Mouse (Mus musculus): ENCODE measurements around the gene Psmd8.
"Not testable (repeated sequence)": the region's sequence is repeated elsewhere in the genome, so short reads cannot be mapped to it uniquely, and the experiment has no call there.

The Psmd8 gene

DNA sequence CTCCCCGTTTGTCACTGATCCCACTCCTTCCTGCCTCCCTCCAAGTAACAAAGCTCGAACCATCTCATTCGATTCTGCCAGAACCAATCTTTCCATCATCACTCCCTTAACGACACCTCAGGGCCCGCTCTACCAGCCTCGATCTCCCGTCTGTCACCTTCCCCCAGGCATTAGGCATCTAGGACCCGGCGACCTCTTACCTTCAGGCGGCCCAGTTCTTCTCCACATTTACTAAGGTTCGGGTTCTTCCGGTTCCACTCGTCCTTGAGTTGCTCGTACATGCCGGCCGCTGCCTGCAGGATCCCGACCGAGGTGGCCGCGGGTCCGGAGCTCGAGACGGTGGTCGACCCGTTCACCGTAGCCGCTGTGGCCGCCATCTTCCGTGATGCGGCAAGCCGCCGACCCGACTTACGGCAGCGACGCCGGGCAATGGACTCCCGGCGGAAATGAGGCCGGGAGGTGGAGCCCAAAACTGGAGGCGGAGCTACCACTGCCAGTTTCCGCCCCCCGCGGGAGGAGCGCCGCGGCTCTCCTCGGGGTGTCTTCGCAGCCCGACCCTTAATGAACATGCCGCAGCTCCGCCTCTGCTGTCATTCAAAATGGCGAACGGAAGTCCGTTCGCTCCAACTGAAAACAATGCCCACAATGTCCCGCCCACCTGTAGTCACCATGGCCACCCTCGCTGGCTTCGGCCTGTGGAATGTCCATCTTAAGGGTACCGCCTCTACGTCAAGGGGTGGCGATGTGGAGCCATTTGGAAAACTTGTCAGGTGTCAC lies at the start of gene Psmd8:
Gene Psmd8, minus strand, starts transcription at position 625 of the 777 bp plus-strand sequence.
- DNase-seq (ENCODE audit: low spot score in 2 of 2), result peak; percentile 90 to 93

DNA sequence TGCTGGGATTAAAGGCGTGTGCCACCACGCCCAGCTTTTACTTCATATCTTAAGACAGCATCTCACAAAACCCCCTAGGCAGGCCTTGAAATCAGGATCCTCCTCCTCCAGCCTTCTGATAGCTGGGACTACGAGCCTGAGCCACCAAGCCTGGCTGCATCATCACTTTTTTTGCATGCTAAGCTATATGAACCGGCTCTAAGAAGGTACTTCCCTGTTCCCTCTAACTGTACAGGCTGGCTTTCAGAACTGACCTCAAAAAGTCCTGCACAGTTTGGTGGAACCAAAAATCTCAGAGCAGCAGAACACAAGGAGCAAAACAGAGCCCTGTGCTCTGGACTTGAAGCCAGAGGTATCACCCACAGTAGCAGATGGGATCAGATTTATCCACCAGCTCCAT lies 47.7 kb upstream of the Psmd8 start:
- DNase-seq (ENCODE audit: low spot score in 2 of 2), result no peak

DNA sequence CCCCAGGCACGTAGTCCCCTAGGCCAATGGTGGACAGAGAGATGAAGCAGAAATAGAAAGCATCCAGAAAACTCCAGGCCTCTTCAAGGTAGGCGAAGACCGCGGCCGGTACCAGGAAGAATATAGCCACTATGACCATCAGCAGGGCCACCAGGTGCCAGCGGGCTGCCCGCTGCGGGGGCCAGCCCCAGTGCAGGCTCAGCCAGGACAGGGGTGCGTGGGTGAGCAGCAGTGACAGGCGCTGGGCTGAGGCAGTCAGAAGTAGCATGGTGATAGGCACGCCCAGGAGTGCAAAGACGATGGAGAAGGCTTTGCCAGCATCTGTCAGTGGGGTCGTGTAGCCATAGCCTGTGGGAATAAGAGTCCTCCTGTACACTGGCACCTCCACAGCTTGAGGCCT lies 45.0 kb upstream of the Psmd8 start:
- no peak for DNase-seq (ENCODE audit: low spot score in 2 of 2)

DNA sequence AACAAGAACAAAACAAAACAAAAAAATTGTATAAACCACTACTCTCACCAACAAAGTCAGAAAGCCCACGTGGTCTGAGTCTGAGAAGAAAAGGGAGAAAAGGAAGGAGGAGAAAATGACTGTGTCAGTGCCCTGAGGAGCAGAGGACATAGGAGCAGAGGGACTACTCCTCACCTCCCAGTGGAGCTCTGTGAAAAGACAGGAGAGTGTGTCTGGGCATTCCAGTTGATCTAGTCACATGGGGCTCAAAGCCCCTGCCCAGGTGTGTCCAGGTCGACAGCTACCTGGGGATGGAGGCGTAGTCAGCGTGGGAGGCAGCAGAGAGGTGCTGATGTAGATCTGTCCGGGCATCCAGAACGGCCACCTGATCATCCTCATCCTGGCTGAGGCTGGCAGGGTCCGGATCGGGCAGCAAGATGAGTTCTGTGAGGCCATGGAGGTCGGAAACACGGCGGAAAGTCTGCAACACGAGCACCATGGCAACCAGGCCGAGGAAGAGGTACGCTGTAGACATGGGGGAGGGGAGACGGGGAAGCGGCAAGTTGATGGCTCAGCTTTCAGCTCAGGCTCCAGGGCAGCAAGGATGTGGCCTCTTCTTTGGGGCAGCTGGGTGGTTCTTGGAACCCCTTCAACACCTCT lies 44.4 kb upstream of the Psmd8 start:
- DNase-seq (ENCODE audit: low spot score in 2 of 2), result no peak

DNA sequence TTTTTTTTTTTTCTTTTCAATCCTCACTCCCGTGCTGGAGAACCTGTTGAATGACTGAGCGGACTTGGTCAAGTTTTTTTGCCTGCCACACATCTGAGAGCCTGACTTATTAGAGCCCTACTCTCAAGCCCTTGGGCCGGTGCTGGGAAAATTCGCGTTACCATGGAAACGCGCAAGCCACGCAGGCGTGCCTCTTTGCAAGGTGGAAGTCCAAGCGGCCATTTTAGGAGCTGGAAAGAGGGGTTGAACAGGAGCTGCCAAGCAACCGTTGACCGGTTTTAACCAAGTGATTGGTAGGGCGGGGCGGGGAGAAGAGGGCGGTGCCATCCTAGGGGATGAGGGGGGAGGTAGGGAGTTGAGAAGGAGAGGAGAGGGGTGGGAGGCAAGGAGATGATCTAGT lies 34.3 kb upstream of the Psmd8 start:
- DNase-seq (ENCODE audit: low spot score in 2 of 2), result no peak

- DNase-seq (ENCODE audit: low spot score in 2 of 2), result no peak
These were observed 33.7 kb upstream of the Psmd8 start for GRCm38 (mm10) chr7:29214236-29214635.

DNA sequence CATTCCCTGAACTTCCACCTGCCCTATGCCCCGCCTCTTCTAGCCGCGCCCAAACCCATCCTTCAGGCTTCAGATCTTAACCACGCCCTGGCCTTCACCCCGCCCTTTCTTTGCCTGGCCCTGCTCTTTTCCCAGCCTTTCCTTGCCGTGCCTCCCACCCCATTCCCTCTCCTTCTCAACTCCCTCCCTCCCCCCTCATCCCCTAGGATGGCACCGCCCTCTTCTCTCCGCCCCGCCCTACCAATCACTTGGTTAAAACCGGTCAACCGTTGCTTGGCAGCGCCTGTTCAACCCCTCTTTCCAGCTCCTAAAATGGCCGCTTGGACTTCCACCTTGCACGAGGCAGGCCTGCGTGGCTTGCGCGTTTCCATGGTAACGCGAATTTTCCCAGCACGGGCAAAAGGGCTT lies 33.2 kb upstream of the Psmd8 start, which contains the start of gene Catsperg1:
Gene Catsperg1, minus strand, starts transcription at position 361 of the 408 bp plus-strand sequence.
- DNase-seq (ENCODE audit: low spot score in 2 of 2), result no peak

DNA sequence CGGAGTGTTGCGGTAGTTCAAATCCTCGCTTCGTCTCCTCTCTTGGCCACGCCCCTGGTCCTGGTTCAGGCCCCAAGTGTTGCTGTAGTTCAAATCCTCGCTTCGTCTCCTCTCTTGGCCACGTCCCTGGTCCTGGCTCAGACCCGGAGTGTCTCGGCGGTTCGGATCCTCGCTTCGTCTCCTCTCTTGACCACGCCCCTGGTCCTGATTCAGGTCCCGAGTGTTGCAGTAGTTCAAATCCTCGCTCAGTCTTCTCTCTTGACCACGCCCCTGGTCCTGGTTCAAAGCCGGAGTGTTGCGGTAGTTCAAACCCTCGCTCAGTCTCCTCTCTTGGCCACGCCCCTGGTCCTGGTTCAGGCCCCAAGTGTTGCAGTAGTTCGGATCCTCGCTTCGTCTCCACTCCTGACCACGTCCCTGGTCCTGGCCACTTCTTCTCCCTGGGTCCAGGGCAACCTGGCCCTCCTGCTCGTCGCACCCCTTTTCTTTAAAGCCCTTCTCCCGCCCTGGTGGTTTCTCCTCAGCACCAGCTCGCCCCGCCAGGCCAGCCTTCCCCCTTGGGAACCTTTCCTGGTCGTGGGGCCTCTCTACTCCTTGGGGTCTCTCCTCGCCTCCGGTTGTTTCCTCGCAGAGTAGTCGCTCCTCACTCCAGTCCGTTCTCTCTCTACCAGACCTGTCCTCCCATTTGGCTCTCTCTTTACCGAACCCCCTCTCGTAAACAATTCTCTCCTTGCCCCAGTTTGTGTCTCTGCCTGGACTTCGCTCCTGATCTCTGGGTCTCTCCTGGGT lies 32.5 kb upstream of the Psmd8 start:
- DNase-seq (ENCODE audit: low spot score in 2 of 2), result not testable (repeated sequence)

- no peak for DNase-seq (ENCODE audit: low spot score in 2 of 2)
These were observed 31.8 kb upstream of the Psmd8 start for GRCm38 (mm10) chr7:29212199-29212765.

GRCm38 (mm10) chr7:29211415-29212198 lies 31.1 kb upstream of the Psmd8 start:
- peak; percentile 69 to 77 for DNase-seq (ENCODE audit: low spot score in 2 of 2)

DNA sequence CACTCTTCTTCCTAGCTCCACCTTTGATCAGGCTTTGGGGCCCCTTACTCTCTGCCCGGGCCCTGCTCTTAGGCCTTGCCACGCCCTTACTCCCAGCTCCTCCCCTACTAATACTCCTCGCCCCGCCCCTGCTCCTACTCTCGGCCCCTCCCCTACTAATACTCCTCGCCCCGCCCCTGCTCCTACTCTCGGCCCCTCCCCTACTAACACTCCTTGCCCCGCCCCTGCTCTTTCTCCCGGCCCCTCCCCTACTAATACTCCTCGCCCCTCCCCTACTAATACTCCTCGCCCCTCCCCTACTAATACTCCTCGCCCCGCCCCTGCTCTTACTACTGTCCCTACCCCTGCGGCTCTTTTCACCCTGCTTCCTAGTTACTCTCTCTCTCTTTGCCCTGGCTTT lies 30.5 kb upstream of the Psmd8 start:
- DNase-seq (ENCODE audit: low spot score in 2 of 2), result peak; percentile 22 to 47

DNA sequence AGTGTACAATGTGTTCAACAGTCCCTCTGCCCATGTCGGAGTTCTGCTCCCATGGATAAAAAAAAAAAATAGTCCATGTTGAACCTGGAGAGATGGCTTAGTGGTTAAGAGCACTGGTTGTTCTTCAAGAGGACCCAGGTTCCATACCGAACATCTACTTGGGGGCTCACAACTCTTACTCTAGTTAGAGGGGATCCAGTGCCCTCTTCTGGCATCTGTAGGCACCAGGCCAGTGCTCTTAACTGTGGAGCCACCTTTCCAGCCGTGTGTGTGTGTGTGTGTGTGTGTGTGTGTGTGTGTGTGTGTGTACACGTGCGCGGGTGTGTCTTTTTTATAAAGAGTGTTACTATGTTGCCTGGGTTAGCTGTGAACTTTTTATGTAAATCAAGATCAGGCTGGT lies 22.1 kb upstream of the Psmd8 start:
- DNase-seq (ENCODE audit: low spot score in 2 of 2), result no peak

DNA sequence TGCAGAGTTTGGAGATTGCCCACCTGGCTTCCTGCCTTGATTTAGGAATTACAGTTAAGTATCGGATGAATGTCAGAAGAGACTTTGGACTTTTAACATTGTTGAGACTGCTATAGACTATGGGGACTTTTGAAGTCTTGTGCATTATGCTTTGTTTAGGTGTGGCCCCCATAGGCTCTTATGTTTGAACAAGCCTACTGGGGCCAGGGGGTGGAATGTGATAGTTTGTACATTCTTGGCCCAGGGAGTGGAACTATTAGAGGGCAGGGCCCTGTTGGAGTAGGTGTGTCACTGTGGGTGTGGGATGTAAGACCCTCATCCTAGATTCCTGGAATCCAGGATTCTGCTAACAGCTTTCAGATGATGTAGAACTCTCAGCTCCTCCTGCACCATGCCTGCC lies 13.7 kb upstream of the Psmd8 start:
- not testable (repeated sequence) for DNase-seq (ENCODE audit: low spot score in 2 of 2)

GRCm38 (mm10) chr7:29181323-29181722 lies 822 bp upstream of the Psmd8 start:
- DNase-seq (ENCODE audit: low spot score in 2 of 2), result not testable (repeated sequence)

DNA sequence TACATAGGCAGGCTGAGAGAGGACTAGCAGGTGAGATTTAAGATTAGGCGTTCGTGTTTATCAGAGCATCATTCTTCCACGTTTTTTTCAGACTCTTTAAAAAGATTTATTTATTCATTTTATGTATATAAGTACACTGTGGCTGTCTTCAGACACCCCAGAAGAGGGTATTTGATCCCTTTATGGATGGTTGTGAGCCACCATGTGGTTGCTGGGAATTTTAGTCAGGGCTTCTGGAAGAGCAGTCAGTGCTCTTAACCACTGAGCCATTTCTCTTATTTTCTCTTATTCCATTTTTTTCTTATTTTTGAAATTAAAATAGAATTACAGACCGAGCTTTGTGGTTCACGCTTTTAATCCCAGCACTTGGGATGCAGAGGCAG lies 344 bp upstream of the Psmd8 start:
- no peak for DNase-seq (ENCODE audit: low spot score in 2 of 2)

DNA sequence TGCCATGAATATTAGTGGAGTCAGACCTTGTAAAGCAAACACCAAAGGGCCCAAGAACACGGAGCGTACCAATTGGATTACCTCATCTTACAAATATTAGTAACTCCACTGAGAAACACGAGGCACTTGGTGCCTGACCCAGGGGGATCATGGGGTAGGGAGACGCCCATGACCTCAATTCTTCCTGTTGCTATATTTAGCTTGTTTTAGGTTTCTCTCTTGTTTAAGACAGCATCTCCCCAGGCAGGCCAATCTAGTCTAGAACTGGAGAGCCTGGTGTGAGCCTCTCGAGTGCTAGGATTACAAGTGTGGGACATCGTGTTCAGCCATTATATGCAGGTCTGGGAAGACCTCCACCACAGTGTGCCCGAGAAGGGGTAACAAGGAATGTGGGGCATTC lies 1.2 kb downstream of the Psmd8 start:
- no peak for DNase-seq (ENCODE audit: low spot score in 2 of 2)

GRCm38 (mm10) chr7:29178106-29178505 lies 2.4 kb downstream of the Psmd8 start:
- DNase-seq (ENCODE audit: low spot score in 2 of 2), result no peak

GRCm38 (mm10) chr7:29172390-29173016 lies 8.0 kb downstream of the Psmd8 start:
- DNase-seq (ENCODE audit: low spot score in 2 of 2), result no peak

DNA sequence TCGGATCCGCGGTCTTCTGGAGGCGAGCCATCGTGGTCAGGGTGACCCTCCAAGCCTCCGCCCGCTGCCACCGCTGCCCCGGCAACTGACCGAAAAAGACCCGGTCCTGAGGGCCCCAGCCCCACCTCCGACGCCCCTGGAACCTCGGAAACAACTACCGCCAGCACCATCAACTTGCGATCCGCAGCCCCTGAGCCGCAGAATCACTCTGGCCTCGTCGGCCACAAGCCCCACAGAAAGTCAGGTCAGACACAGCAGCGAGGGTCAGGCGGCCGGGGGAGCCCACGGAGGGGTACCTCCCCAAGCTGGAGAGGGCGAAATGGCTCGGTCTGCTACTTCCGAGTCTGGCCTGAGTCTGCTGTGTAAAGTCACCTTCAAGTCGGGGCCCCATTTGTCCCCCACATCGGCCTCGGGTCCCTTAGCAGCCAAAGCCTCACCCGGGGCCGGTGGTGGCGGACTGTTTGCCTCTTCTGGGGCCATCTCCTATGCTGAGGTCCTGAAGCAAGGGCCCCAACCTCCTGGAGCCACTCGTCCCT lies 8.9 kb downstream of the Psmd8 start:
- no peak for DNase-seq (ENCODE audit: low spot score in 2 of 2)

GRCm38 (mm10) chr7:29170755-29171561 lies 9.5 kb downstream of the Psmd8 start:
- peak in 1 of 2 experiments; percentile 12 for DNase-seq (ENCODE audit: low spot score in 2 of 2)

Measured in spleen, postnatal 14 days (tissue).